Mouse (Mus musculus) small intestine, adult 2 months (tissue): Measurements from ENCODE around the gene Fanci. TPM values are rescaled to one million over a fixed set of nuclear protein-coding genes. Genes with fewer than 3 reads are reported as not detected.

Source experiments
- H3K27ac ChIP-seq: fragments of 200-500 bp; 2 replicates; pipeline ENCODE4 v1.5.1; 2012; ENCODE audit warnings: low read depth, low read length, control low read depth, inconsistent platforms; ENCODE audit not compliant: insufficient read depth
- H3K27me3 ChIP-seq: fragments of 200-500 bp; 2 replicates; pipeline ENCODE4 v1.6.1; 2012; ENCODE audit warnings: mild to moderate bottlenecking, moderate library complexity, low read length, inconsistent platforms; ENCODE audit not compliant: control insufficient read depth, insufficient read depth
- H3K36me3 ChIP-seq: fragments of 200-500 bp; 2 replicates; pipeline ENCODE4 v1.6.1; 2012; ENCODE audit warnings: mild to moderate bottlenecking, low read length, control low read depth, inconsistent platforms; ENCODE audit not compliant: control insufficient read depth, insufficient read depth
- H3K4me1 ChIP-seq: fragments of 200-500 bp; 2 replicates; pipeline ENCODE4 v1.6.1; 2012; ENCODE audit warnings: low read length, inconsistent platforms, mixed read lengths; ENCODE audit not compliant: control insufficient read depth, insufficient read depth, insufficient read length
- H3K4me3 ChIP-seq: fragments of 200-500 bp; 2 replicates; pipeline ENCODE4 v1.5.1; 2012; ENCODE audit warnings: low read depth, mild to moderate bottlenecking, control low read depth, inconsistent platforms, low read length, moderate library complexity
- CTCF ChIP-seq: fragments of 200-500 bp; IDR thresholded peaks from 2 replicates; pipeline ENCODE4 v1.5.1; 2012; ENCODE audit warnings: low read depth, mild to moderate bottlenecking, control low read depth, inconsistent platforms, low read length, moderate library complexity, mixed read lengths; ENCODE audit not compliant: insufficient replicate concordance, insufficient read length; ENCODE audit errors: extremely low read depth
- POLR2A ChIP-seq: fragments of 200-500 bp; IDR thresholded peaks from 2 replicates; pipeline ENCODE4 v1.6.1; 2012; ENCODE audit warnings: low read depth, mild to moderate bottlenecking, control low read depth, inconsistent platforms, low read length, moderate library complexity
- WGBS: fragments of 180-500 bp; shearing (Covaris S2); methylation state at CpG from one replicate; pipeline ENCODE4 v1.1.7; 2018; 5-methylcytosine and 5-hydroxymethylcytosine counted together
- polyA plus RNA-seq: library from polyadenylated mRNA; depleted of rRNA; stranded (reverse); fragments of >200 nt; gene quantifications from 2 replicates; pipeline ENCODE4 v1.2.3, GENCODE M21; 2012; rRNA removed

Fanci gene
- polyA plus RNA-seq, 1 experiment, result 1.8 TPM

GRCm38 (mm10) chr7:79495988-79496815, 104.5 kb downstream of the Fanci start:
- Histone ChIP-seq H3K4me3 (peak overlapping the region; percentile 46), H3K4me1 (peaks cover 2% of the 10 kb centered on the region; the same call in 1 of the 2 replicates), H3K27me3 (peaks cover 49% of the 10 kb centered on the region), H3K27ac (no peak overlapping the region), H3K36me3 (no peaks in the 10 kb centered on the region)
- WGBS, result 3% methylated on average over 38 of the region's 38 CpGs
- TF ChIP-seq POLR2A (no peak), CTCF (peak; percentile 95)

- H3K4me3 ChIP-seq, result no peak overlapping the region
- WGBS, result 18% methylated on average over 9 of the region's 9 CpGs
- no peak for TF ChIP-seq POLR2A
- TF ChIP-seq CTCF, result no peak
- H3K27ac ChIP-seq, result no peak overlapping the region
- peaks cover 2% of the 10 kb centered on the region; the same call in 1 of the 2 replicates for H3K4me1 ChIP-seq
- no peaks in the 10 kb centered on the region for H3K36me3 ChIP-seq
- H3K27me3 ChIP-seq, result peaks cover 55% of the 10 kb centered on the region
These were observed 105.1 kb downstream of the Fanci start for GRCm38 (mm10) chr7:79496816-79497328.

- peaks cover 63% of the 10 kb centered on the region for H3K27me3 ChIP-seq
- TF ChIP-seq CTCF (no peak), POLR2A (no peak)
- H3K36me3 ChIP-seq, result no peaks in the 10 kb centered on the region
- 4% methylated on average over 20 of the region's 20 CpGs for WGBS
- H3K4me1 ChIP-seq, result peaks cover 2% of the 10 kb centered on the region; the same call in 1 of the 2 replicates
- H3K27ac ChIP-seq, result no peak overlapping the region
- no peak overlapping the region for H3K4me3 ChIP-seq
These were observed 106.0 kb downstream of the Fanci start for GRCm38 (mm10) chr7:79497701-79498115.

- H3K36me3 ChIP-seq, result no peaks in the 10 kb centered on the region
- peaks cover 2% of the 10 kb centered on the region; the same call in 1 of the 2 replicates for H3K4me1 ChIP-seq
- peaks cover 69% of the 10 kb centered on the region for H3K27me3 ChIP-seq
- no peak overlapping the region for H3K27ac ChIP-seq
- TF ChIP-seq POLR2A (no peak), CTCF (no peak)
- 14% methylated on average over 6 of the region's 6 CpGs for WGBS
- H3K4me3 ChIP-seq, result no peak overlapping the region
These were observed 106.6 kb downstream of the Fanci start for GRCm38 (mm10) chr7:79498356-79498755.

- peaks cover 2% of the 10 kb centered on the region; the same call in 1 of the 2 replicates for H3K4me1 ChIP-seq
- no peak for TF ChIP-seq POLR2A
- TF ChIP-seq CTCF, result no peak
- H3K27ac ChIP-seq, result no peak overlapping the region
- H3K36me3 ChIP-seq, result no peaks in the 10 kb centered on the region
- WGBS, result 1% methylated on average over 35 of the region's 35 CpGs
- H3K27me3 ChIP-seq, result peaks cover 76% of the 10 kb centered on the region
- no peak overlapping the region for H3K4me3 ChIP-seq
These were observed 107.4 kb downstream of the Fanci start for GRCm38 (mm10) chr7:79498965-79499595.

Other genes with a start within 250 kb of the Fanci start
- 115 and 166 TPM in 2 replicates for gene Mfge8, start 242.9 kb upstream of the Fanci start, polyA plus RNA-seq
- gene Abhd2, start 118.7 kb upstream of the Fanci start, polyA plus RNA-seq, result 40.6 and 103 TPM in 2 replicates
- not detected in 2 replicates for gene Rlbp1, start 4.9 kb upstream of the Fanci start, polyA plus RNA-seq
- 18.5 and 24.3 TPM in 2 replicates for gene Polg, start 74.4 kb downstream of the Fanci start, polyA plus RNA-seq
- gene Rhcg, start 225.7 kb downstream of the Fanci start, polyA plus RNA-seq, result not detected in 2 replicates